Mouse (Mus musculus) urinary bladder, postnatal 14 days (tissue): ENCODE data around the gene Bco1.

Source experiments
- DNase-seq: peaks from one replicate; pipeline ENCODE4 v3.0.0; 2021; ENCODE audit warnings: low spot score

Bco1 gene

DNA sequence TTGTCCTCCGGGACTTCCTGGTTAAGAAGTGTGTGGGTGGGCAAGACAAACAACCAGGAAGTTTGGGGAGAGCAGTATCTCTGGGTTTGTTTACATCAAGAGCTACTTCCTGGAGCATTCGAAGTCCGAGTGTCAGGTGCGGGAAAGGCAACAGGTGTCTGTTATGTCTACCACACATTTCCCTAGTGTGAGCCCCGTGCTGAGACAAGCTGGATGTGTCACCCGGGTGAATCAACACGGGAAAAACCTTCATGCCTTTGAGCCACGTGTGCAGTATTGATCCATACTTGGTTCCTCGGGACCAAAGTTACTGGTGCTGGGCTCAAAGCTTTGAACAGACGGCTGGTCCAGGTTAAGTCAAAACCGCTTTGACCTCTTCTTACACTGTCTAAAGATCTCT lies 41.7 kb downstream of the Bco1 start:
- no peak for DNase-seq

DNA sequence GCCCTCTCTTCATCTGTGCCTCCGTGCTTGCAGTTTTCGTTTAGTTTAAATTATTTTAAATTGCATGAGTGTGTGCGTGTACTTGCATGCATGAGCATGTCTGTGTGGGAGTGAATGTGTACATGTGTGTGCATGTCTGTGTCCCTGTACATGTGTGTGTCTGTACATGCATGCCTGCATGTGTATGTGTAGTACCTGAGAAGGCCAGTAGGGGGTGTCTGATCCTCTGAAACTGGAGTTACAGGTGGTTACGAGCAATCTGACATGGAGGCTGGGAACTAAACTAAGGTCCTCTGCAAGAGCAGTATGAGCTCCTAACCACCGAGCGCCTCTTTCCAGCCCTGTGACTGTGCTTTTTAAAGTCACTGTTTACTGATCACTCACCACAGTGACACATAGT lies 52.9 kb downstream of the Bco1 start:
- no peak for DNase-seq

DNA sequence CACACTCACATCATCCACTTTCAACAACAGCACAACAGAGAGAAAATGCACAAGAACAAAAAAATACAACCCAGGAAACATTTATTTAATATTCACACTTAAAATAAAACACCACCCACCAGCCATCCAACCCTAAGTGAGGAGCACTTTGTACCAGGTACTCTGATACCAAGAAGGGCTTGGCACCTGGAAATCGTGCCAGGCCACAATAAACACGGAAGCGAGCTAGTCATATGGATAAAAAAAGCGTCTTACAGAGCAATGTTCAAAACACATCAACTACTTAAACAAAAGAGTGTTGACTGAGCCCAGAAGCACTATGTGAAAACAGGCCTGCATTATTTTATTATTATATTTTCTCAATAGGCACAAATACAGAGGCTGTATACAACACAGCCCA lies 60.5 kb downstream of the Bco1 start:
- no peak for DNase-seq

DNA sequence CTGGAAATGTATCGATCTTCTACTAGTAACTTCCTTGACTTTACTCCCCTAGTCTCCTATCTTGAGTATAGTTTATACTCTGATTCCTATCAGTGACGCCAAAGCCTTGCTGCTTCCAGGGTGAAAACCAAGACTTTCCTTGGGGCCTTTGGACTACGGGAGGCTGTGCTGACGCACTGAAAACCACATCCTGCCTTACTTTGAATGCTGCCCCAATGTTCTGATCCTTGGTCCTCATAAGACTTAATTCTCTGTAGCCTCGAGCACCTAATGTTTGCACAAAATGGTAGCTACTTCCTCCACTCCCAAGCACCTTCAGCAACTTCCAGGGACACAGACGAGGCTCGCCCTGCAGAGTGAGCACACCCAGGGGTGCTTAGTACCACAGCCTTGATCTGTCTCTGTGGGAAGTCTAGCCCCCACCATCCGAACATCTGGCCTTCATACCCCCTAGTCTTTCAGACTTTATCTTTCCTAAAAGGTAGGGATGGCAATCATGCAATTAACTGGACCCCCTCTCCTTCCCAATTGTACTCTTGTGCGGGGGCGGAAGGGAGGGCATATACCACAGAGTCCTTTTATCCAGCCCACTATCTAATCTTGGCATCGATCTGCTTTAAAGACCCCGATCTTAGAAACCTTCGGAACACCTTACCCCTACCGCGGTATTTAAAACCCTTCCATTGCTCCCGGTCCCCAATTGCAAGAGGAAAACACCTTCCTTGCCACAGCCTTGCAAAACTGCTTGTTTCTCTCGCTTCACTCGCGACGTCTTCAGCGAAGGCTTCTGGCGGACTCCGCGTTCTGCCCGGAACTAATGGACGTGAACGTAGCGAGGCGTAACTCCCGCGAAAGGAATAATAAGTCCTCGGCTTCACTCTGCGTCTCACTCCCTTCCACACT lies 61.5 kb downstream of the Bco1 start:
- no peak for DNase-seq

DNA sequence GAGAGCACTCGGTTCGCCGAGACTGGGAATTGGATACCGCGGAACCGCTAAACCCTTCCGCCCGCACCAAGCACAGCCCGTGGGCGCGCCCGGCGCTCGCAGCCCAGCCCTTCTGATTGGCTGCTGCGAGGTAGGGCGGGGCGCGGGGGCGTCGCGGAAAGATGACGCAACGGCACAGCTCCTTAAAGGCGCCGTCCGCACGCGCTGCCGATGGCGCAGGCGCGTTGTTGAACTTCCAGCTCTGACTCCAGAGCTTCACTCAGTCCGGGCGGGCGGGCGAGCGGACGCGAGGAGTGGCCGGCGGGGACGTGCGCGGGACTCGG lies 62.1 kb downstream of the Bco1 start:
- peak; percentile 96 for DNase-seq

GRCm38 (mm10) chr8:117158135-117158761 lies 62.6 kb downstream of the Bco1 start, which contains the start of gene Gan:
Gene Gan, plus strand, starts transcription at chr8:117158135.
- DNase-seq, result peak; percentile 57

DNA sequence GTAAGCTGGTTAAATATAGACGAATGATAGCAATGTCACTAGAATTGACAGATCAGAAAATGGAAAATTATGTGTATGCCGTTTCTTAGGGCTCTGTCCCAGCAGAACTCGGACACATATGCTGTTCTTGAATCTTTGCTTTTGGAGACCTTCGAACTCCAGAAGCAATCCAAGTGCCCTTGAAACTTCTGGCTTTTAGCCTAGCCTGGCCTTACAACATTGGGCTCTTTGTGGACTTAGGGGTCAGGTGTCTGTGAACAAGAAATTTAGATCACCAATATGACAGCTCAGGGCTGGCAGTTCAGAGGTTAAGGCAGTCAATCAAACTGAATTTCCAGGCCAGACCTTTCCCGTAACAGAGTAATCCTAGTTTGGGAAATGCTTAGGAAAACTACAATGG lies 63.4 kb downstream of the Bco1 start:
- DNase-seq, result no peak

DNA sequence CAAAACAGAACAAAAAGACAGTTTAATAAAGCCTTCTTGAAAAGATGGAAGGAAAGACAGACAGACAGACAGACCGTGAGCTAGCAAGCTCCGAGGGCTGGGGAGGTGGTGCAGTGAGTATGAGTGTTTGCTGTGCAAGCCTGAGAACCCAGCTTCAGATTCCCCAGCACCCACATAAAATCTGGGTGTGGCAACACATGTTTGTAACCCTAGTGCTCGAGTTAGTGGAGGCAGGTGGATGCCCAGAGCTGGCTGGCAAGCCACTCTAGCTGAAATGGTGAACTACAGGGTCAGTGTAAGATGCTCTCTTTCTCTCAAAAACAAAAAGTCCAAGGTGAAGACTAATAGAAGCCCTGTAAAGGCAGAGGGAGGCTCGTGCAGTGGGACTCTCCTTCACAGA lies 69.3 kb downstream of the Bco1 start:
- no peak for DNase-seq

- no peak for DNase-seq
Observed at GRCm38 (mm10) chr8:117165542-117165941, 69.9 kb downstream of the Bco1 start.

DNA sequence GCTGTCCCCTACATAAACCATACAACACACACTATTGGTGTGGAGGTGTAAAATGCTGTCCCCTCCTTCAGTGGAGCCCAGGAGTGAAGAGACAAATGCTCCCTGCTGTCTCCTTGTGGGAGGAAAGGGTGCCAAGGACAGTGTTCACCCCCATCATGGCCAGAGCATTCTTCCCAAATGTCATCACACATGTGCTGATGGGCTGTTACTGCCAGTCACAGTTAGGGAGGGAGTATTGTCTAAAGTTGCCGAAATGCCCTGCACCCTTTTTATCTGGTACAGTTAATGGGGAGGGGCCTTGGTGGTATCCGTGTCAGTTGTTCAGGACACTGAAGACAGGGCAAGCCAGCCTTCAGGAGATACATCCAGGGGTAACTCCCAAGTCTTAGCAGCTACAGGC lies 70.9 kb downstream of the Bco1 start:
- no peak for DNase-seq

GRCm38 (mm10) chr8:117167243-117167883 lies 71.7 kb downstream of the Bco1 start:
- no peak for DNase-seq

GRCm38 (mm10) chr8:117168378-117168777 lies 72.7 kb downstream of the Bco1 start:
- DNase-seq, result no peak

DNA sequence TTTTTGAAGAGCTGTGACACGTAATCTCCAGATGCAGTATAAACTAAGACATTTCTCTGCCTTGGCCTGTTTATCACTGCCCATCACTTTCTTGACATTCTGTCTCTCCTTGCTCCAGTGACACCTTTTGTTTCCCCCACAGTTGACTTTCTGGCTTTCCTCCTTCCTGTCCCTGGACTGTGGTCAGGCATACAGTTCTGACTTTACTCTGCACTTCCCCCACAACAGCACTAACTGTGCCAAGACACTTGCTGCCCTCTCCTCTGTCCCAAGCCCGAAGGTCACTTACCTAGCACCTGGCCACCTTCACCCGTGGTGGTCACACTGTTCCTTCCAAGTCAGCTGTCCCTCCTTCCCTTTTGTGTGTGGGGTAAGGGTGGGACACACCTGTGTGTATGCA lies 76.2 kb downstream of the Bco1 start:
- DNase-seq, result no peak

- DNase-seq, result peak; percentile 64
Observed at GRCm38 (mm10) chr8:117172904-117173303, 77.2 kb downstream of the Bco1 start.

DNA sequence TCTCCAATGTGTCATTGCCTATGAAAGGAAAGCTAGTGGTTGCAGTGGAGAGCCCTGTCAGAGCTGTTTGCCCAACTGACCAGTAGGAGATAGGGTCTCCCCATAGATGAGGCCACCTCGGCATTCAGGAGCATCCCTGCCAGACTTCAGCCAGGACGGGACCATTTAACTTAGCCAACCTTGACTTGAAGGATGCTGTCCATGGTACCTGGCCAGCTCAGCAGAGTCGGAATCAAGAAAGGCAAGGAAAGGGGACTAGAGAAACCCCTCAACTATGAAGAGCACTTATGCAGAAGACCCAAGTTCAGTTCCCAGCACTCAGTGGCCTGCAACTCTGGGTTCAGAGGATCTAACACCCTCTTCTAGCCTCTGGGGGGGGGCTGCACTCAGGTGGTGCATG lies 78.0 kb downstream of the Bco1 start:
- DNase-seq, result no peak

GRCm38 (mm10) chr8:117174536-117174935 lies 78.9 kb downstream of the Bco1 start:
- no peak for DNase-seq

DNA sequence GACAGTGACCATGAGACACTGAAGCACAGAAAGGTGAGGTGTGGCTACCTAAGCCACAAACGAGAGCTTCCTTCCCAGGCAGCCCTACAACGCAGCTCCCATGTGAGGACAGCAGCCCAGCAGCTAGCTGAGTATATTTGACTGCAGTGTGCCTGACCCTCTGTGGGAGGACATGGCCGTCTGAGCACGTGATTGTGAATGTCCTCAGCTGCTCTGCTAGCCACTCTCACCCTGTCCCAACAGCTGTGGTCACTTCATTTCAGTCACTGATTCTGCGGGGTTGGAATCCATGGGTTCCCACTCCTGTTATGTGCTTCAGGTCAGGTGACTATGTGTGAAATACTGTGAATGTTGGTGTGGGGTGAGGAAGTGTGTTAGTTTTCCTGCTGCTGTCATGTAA lies 80.7 kb downstream of the Bco1 start:
- no peak for DNase-seq

DNA sequence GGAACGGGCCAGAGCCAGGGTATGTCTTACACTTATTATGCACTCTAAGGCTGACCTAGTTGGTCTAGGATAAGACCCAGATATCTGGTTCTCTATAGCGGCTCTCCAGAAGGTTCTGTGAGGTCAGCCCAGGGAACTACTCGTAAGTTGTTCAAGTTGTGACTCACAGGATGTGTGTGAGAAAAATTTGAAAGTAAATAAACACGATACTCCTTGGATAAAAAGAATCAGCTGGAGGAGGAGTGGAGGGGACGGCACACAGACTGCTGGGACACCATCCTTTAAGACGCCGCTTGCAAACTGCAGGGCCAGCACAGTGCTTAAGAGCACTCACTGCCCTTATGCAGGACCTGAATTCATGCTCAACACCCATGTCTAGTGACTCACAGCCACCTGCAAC lies 81.6 kb downstream of the Bco1 start:
- no peak for DNase-seq

- DNase-seq, result no peak
Observed at GRCm38 (mm10) chr8:117178039-117178438, 82.4 kb downstream of the Bco1 start.

GRCm38 (mm10) chr8:117178676-117179075 lies 83.0 kb downstream of the Bco1 start:
- peak; percentile 52 for DNase-seq

DNA sequence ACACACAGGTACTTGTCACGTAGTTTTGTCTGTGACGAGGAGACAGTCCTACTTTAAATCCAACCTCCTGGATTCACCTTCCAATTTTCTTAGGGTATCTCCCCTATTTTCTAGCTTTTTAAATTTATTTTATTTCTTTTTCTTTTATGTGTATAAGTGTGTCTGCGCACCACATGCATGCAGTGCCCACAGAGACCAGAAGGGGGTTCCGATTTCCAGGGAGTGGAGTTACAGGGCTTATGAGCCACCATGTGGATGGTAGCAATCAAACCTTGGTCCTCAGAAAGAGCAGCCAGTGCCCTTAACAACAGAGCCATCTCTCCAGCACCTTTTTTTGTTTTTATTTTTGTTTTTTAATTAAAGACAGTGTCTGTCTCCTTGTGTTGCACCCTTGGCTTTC lies 87.1 kb downstream of the Bco1 start:
- DNase-seq, result no peak
